Mouse (Mus musculus) left cerebral cortex, postnatal 25 days (tissue): ENCODE results near the gene Gm8050. TPM values are rescaled to one million over a fixed set of nuclear protein-coding genes. Genes with fewer than 3 reads are reported as not detected.
"Not testable (repeated sequence)": the region's sequence is repeated elsewhere in the genome, so short reads cannot be mapped to it uniquely, and the experiment has no call there.

Source experiments
- DNase-seq, 2 experiments: peaks; one replicate each; pipeline ENCODE4 v3.0.0; 2022; ENCODE audit warnings: low spot score in 2 of 2, mixed read lengths in 1 of 2
- intact Hi-C: fragments of 180-260 bp; cut with DNase I; formaldehyde crosslinking; loops from one replicate; pipeline ENCODE4 v1.15.1; 2025
- total RNA-seq, 2 experiments: library from RNA; stranded (reverse); gene quantifications; 2 replicates each; pipeline ENCODE4 v1.2.3; 2021

Gm8050 gene
- not detected for total RNA-seq

- DNase-seq, intact Hi-C loops: not testable (repeated sequence)
Measured at GRCm38 (mm10) chr14:6720151-6720550, at the start of gene Gm8050. Gm8050 (minus strand) TSS chr14:6720251.

GRCm38 (mm10) chr14:6757231-6757536 lies 37.1 kb upstream of the Gm8050 start:
- intact Hi-C loops: not testable (repeated sequence)
- DNase-seq: peak; percentile 2 to 4

- intact Hi-C loops: not testable (repeated sequence)
- peak; percentile 1 to 2 for DNase-seq
Measured at GRCm38 (mm10) chr14:6756384-6757230, 36.6 kb upstream of the Gm8050 start.

- intact Hi-C loops: not testable (repeated sequence)
Measured at GRCm38 (mm10) chr14:6742232-6742631, 22.2 kb upstream of the Gm8050 start, which contains the start of gene Gm3636. Gm3636 (minus strand) TSS chr14:6742332.

GRCm38 (mm10) chr14:6684070-6684469 lies 36.0 kb downstream of the Gm8050 start, which contains the start of gene Gm10251:
Gm10251 (minus strand) TSS chr14:6684170.
- intact Hi-C loops, DNase-seq: not testable (repeated sequence)

More at GRCm38 (mm10) chr14:6742232-6742631, 22.2 kb upstream of the Gm8050 start, which contains the start of gene Gm3636:
- DNase-seq: not testable (repeated sequence)

Other genes starting within 250 kb of the Gm8050 start
- not detected for gene Gm8356, start 183.0 kb downstream of the Gm8050 start, total RNA-seq
- gene Gm3629, start 129.6 kb downstream of the Gm8050 start, total RNA-seq: under 1 TPM; 0.39 to 0.85 TPM
- gene Gm3460, start 97.8 kb downstream of the Gm8050 start, total RNA-seq: not detected
- gene Gm10251, start 36.1 kb downstream of the Gm8050 start, total RNA-seq: under 1 TPM in 1 of 2 experiments, not detected in 1; 0.21 TPM
- gene Gm3636, start 22.1 kb upstream of the Gm8050 start, total RNA-seq: 1 to 10 TPM; 3.5 to 3.6 TPM
- not detected for gene Gm8362, start 54.2 kb upstream of the Gm8050 start, total RNA-seq
- gene Gm3642, start 120.1 kb upstream of the Gm8050 start, total RNA-seq: not detected
- gene Gm3667, start 169.7 kb upstream of the Gm8050 start, total RNA-seq: 1 to 10 TPM; 1.4 to 1.5 TPM